Mouse (Mus musculus) layer of hippocampus, adult 9-10 months (tissue): ENCODE data around the gene Gata2.

Experiments
- DNase-seq: peaks from one replicate; pipeline ENCODE4 v3.0.0; 2022; ENCODE audit warnings: low spot score

The Gata2 gene

DNA sequence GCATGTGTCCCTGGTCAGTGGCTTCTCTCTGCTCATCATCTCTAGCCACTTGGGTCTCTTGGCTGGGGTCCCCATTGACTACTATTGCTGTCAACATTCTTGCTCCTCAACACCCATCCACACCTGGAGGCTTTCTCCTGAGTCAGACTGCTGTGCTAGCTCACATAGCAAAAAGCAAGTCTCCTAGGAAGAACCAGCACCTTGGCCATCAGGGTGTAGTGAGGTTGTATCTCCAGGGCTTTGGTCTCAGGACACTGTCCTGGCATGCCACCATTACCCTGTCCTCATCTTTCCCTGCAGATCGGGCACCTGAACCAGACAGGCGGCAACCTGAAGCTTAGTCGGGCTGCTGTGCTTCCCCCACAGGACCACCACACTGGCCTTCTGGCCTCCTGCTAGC, 14.6 kb downstream of the Gata2 start:
- DNase-seq, result no peak

DNA sequence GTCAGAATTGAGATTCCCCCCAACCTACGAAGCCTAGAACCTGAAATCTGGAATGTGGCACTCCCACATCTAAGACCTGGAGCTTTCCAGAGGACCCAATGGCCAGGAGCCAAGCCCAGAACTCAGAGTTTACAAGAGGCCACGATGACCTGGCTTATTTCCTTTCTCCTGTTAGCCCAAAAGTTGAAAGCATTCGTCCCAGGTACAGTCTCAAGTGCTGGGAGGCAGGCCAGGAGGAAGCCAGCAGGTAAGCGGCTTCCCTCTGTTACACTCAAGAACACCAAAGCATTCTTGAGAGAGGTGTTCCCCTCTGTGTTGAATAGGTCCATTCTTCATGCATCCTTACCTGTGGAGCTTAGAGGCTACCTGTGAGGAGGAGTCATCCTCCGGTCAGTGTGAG, 15.8 kb downstream of the Gata2 start:
- DNase-seq, result no peak

DNA sequence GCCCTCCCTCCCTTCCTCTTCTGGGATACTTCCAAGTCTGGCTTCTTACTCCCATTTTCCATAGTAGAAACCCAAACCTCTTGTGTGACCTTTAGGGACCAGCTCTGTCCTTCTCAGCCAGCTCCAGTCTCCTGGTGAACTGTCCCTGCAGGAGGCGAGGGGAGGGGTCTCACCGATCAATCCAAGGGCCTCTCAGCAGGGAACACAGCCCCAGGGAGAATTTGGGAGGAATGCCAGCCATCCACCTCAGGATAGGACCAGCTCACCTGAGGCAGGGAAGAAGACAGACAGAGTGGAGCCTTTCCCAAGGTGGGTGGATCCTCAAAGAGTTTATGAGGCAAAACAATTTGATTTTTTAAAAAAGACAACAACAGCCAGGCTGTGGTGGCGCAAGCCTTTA, 16.5 kb downstream of the Gata2 start:
- DNase-seq, result no peak

DNA sequence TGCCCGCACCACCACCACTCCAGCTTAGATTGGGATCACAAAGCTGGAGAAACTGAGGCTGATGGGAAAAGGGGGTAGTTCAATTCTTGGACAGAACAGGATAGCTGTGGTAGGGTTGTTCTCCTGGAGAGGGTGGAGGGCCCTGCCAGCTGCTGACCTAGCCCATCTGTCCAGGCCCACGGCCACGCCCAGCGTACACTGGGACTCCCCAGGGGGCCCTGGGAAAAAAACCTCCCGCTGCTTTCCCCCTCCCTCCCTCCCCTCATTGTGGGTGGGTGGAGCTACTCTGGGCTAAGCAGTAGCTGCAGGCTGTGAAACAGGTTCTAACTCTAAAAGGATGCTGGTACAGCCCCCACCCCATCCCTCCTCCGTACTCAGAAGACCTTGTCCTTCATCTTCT, 22.1 kb downstream of the Gata2 start:
- DNase-seq, result no peak

DNA sequence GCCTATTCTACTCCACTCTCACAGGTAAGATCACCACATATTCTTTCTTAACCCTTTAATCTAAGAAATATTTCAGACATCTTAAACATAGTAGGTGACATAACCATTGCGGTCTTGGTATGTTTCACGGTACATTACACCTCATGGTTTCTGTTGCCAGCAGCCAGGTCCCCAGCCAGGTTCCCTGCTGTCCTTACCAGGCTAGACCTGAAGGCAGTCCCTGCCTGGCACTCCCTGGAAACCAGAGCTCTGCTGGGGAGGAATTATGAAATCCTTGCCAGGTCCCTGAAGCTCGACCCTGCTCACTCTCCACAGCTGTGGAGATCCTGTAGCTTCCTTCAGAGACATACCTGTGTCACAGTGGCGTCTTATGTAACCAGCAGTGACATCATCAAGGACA, 22.5 kb downstream of the Gata2 start:
- no peak for DNase-seq

DNA sequence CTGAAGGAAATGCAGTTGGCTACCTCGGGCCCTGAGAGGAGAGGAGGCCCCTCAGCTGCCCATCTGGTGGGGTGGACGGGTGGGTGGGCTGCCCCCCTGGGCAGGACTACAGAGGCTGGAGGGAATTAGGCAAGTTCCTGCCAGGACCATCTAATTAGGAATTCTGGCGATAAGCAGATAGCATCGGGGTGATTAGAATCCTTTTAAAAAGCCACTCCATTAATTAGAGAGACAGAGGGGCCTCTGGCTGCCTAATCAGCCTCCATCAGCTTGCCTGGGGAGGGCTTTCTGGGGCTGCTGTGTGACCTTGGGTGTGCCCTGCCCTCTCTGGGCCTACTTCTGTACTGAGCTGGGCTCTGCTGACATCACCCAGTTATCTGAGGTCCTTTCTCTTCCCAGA, 25.4 kb downstream of the Gata2 start:
- no peak for DNase-seq

DNA sequence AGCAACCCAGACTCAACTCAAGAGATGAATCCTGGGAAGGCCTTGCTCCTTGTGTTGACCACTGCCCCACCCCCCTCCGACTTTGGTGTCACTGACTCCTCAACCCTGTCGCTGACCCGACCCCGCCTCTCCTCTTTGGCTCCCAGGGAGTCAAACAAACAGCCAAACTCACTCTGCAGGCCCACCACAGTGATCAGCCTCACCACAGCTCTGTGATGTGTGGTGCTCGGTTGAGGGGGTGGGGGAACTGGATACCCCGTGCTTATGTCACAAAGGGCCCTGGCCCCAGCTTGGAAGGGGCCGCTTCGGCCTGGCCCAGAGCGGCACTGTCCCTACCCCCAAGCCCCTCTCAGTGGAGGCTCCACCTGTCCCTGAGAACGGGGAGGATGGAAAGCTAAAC, 28.3 kb downstream of the Gata2 start, which contains the start of gene Dnajb8:
TSS of gene Dnajb8 (plus strand) at position 301 of the 400 bp plus-strand sequence.
- no peak for DNase-seq

DNA sequence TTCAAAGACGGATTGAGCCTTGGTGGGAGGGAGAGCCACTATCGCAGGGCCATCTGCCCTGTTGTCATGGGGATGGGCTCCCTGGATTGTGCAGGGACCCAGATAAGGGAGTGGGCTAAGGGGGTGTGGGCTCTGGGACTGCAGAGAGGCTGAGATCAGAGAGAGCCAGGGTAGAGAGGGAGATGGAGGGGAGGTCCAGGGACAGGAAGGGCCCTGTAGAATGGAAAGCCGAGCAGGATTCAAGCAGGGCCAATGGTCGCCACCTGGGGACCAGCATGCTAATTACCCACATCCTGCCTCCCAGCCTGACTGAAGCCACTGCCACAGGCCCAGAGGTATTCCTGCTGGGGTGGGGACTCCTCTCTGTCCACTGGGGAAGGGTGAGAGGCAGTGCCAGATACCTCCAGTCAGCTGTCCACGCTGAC, 32.9 kb downstream of the Gata2 start:
- DNase-seq, result no peak

DNA sequence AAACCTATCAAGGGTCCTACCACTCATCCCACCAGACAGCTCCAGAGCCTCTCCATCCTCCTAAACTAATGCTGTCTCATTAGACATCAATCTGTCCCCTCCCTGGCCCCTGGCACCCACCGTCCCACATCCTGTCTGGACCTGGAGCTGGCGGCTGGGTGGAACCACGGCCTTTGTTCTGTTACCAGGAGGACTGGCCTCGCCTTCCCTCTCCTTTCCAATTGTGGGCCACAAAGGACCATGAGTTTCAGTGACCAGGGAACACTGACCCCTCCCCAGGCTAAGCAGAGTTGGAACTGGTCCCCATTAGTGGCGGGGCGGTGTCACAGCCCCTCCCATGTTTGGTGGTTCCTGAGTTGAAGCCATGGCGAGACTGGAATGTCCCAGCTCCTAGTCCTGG, 33.8 kb downstream of the Gata2 start:
- no peak for DNase-seq

DNA sequence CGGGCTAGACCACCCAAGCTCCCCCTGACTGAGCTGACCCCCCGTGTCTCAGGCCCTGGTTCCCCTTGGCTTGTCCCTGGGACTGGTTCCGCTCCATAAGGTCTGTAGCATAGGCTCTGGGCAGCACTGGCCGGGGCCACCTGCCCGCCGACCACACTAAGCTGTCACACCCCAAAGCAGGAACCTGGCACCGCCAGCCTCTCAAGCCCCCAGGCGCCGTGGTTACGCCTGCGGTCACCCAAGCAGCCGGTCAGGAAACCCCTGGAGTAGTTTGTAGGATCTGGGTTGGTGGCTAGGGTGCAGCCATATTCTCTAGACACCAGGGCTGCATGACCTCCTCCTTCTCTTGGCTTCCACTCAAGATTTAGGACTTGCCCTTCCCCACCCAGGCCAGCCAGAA, 35.5 kb downstream of the Gata2 start:
- no peak for DNase-seq

DNA sequence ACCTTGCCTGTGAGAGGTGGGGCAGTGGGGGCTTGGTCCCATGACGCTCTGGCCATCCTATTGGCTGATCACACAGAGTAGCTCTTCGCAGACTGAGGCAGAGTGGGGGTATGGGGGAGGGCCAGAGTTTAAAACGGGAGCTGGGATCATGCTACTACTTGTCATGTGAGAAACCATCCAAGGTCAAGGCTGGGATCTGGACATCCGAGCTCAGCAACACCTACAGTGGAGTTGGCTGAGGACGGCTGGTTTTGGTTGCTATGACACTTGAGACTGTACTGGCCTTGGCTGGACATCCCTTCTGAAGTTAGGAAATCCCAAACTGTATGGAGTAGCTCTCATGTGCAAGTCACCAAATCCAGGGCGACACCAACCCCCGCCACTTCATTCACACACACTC, 38.1 kb downstream of the Gata2 start:
- no peak for DNase-seq

DNA sequence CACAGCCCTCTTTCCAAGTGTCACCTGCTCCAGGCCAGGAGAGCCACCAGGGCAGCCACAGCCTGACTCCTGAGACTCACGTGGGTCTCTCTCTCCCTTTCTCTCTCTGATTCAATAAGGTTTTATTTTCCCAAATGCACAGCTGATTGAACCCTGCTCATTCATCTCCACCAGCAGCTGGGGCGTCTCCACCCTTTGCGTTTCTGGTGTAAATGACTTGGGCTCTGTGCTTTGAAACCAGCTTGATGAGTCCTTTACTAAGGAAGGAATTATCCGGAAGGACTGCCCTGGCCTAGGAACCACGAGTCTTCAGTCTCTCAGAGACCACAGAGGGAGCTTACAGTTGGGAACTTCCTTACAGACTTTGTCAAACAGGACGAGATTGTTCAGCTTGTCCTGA, 38.5 kb downstream of the Gata2 start:
- DNase-seq, result no peak

DNA sequence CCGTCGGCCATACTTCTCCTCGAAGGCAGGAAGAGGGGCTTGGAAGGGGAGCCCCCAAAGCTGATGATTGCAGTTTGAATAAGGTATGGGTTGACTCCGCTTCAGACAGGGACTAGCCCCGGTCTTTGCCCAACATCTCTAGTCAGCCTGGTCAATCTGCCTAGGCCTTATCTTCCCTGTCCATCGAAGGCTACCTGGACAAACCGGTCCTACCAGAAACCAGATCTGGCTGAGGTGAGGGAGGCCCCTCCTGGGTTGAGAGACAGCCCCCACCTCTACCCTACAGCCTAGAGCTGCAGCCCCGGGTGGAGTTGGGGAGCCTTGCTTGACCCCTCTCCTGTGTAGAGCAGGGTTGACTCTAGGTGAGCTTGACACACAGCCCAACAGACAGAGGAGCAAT, 40.3 kb downstream of the Gata2 start:
- no peak for DNase-seq

DNA sequence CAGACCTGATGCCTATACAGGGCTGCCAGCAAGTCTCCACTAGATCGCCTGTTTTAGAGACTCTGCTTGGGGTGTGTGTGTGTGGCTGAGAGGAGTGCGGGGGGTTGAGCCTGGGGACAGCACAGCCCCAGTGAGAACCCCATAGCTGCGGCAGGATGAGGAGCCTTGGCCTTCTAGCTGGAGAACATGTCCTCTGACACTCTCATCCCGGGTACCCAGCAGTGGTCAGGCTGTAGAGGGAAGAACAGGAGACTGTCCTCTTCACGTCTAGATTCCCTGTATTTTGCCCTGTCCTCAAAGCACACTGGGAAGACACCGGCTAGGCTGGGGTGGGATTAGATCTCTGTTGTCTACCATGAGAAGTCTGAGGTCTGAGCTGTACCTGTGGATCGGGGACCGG, 41.8 kb downstream of the Gata2 start:
- no peak for DNase-seq

DNA sequence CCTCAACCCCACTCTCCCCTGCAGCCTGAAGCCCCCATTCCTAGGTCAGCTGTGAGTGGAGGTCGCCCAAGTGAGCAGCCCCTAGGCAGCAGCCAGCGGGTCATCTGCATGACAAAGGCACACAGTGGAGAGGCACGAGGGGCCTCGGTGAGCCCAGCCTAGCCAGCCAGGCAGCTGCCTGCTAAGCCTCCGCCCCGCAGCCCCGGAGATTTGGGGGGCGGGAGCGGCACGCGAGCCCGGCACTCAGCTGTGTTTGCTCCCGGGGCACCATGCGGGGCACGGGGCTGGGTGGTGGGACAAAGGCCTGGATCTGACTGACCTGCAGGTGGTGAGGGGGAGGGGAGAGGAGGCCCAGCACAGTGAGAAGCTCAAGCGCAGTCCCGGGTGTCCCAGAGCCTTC, 42.3 kb downstream of the Gata2 start:
- no peak for DNase-seq

DNA sequence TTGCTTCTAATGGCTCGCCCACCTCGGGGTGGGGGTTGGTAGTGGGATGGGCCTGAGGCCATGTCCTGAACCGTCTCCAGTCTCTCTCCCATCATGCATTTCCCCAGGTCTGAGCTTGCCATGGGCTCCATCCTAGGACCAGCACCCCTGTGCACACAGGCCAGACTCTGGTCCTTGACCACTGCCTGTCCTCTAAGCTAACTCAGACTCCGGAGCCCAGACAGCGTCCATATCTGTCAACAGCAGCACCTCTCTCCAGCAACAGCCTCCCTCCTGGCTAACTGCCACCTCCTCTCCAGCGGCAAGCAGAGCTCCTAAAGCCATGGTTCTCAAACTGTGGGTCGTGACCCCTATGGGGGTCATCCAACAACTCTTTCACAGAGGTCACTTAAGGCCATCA, 42.8 kb downstream of the Gata2 start:
- DNase-seq, result no peak

DNA sequence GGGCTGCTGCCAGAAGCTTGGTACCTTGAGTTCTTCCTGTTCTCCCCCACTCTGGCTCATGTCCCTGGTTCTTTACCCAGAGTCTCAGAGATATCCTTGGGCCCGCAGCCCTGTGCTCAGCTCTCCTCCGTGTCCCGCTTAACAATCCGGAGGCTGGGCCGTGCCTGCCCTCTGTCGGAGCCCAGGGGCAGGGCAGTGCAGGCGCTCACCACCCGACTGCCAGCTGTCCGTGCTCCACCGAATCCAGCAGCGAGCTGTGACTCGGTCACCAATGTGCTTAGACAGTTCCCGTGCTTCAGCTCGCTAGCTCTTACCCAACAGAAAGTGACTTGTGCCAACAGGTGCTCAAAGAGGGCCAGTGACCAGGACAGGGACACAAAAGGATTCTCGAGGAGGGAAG, 48.9 kb downstream of the Gata2 start:
- no peak for DNase-seq

DNA sequence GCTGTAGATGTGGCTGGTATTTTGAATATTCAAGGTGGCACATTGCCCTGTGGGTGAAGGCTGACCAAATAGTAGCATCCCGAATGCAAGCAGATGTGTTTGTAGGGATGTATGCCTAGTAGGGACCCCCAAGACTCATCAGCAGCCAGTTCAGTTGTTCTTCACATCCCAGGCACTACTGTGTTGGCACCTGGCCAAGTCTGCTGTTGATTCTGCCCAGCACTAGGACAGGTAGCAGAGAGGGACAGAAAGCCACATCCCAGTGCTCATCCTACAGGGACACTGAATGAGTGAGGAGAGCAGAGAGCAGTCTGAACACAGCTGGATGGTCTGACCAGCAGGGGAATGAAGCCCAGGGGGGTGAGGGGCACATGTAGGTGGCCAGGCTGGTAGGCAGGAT, 55.5 kb downstream of the Gata2 start:
- DNase-seq, result no peak

DNA sequence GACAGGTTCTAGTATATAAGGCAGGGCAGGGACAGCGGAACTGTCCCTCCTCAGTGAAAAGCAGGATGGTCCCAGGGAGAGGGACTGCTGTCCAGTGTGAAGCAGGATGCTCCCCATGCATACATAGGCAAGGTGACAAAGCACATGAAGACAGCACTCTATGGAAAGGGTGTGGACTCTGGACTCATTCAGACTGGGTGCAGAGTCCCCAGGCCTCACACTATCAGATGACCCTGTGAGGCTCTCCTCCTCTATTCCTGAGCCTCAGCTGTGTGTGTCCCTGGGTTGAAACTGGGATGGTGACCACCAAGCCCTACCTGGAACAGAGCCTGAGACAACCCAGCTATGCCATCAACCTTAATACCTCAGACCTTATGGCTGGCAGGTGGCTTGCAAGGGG, 57.7 kb downstream of the Gata2 start:
- DNase-seq, result no peak

DNA sequence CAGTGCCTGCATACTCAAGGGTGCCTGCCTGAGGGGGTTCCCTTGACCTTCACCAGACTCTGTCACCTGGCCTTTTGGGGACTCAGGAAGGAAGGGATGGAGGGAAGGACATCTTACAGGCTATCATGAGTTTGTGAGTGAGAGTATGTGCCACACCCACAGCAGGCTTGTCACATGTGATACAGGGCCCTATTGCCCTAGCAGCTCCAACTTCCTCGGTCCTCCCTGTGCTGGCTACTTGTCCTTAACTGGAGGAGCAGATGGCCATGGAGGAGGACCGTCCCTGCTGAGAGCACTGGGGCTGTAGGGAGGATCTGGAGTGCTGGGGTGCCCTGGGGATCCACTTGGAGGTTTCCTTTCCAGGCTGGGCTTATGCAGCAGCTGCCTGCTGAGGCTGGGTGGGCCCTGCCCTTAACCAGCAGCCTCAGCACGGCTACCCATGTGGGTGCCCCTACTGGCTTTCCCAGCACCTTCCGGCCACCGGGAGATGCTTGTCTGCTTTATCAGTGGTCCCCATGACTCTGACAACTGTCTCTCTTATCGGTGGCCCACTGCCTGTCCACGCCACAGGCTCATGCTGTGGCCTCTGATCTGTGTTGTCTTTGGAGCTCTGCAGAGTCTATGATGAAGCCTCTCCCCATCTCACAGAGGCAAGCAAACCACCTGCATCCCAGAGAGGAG, 58.2 kb downstream of the Gata2 start:
- no peak for DNase-seq

DNA sequence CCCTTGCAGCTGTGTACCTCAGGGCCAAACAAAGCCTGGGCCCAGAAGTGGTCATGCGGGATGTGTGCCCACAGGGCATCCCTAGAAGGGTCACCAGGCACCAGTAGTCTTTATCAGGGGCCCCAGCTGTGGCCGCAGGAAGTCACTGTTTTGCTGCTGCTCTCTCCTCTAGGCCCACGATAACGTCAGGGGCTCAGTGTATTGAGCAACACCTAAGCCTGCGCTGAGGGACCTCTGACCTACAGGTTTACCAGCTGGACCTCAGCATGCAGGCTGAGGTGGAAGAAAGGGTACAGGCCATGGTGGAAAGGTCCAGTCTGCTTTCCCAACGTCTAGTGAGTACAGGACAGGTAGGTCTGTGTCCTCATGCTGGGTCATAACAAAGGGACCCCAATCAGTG, 60.4 kb downstream of the Gata2 start:
- no peak for DNase-seq

DNA sequence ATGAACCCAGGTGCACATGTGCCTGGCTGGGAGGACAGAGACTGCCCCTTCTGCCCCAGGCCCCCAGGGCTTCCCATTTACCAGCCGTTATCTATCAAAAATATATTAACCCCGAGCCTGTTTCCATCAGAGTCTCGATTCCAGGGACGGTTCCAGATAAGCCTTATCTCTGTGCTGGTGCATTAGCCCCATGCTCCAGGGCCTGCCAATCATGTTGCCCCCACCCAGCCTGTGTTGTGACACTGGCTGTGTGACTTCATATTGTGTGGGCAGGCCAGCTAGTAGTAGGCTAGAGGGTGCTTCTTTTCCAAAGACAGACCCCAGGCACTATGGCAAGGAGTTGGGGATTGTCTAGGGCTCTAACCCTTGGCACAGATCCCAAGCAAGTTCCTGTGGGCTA, 61.7 kb downstream of the Gata2 start:
- no peak for DNase-seq
